Mouse (Mus musculus) ES-E14 (cell line): ENCODE data around the gene Slc16a5. TPM values are rescaled to one million over a fixed set of nuclear protein-coding genes. Genes with fewer than 3 reads are reported as not detected.

Experiments
- DNase-seq: peaks from one replicate; pipeline ENCODE4 v3.0.0-alpha.2; 2013; ENCODE audit warnings: low read depth, low spot score
- H3K27ac ChIP-seq: 2 replicates; pipeline ENCODE4 v1.5.1; 2012; ENCODE audit warnings: low read depth, mild to moderate bottlenecking, low read length, moderate library complexity, mixed read lengths; ENCODE audit not compliant: poor library complexity, insufficient read depth, severe bottlenecking
- H3K36me3 ChIP-seq: 2 replicates; pipeline ENCODE4 v1.6.1; 2012; ENCODE audit warnings: mild to moderate bottlenecking, low read length, moderate library complexity, mixed read lengths; ENCODE audit not compliant: control insufficient read depth, poor library complexity, insufficient read depth, severe bottlenecking
- H3K4me1 ChIP-seq, 2 experiments: fragments of 150-350 bp in 1 of 2; sonication (generic) in 1 of 2; 2 replicates each; pipeline ENCODE4 v1.6.1; 2012; ENCODE audit warnings: low read length in 2 of 2, mild to moderate bottlenecking in 1 of 2, mixed read lengths in 1 of 2; ENCODE audit not compliant: control insufficient read depth in 2 of 2, insufficient read depth in 2 of 2, poor library complexity in 1 of 2
- H3K4me3 ChIP-seq, 2 experiments: fragments of 150-350 bp in 1 of 2; sonication (generic) in 1 of 2; 2 replicates each; pipeline ENCODE4 v1.5.1; 2012; ENCODE audit warnings: low read length in 2 of 2, low read depth in 1 of 2, mild to moderate bottlenecking in 1 of 2, mixed read lengths in 1 of 2; ENCODE audit not compliant: insufficient read depth in 1 of 2, poor library complexity in 1 of 2, severe bottlenecking in 1 of 2
- H3K9ac ChIP-seq: 2 replicates; pipeline ENCODE4 v1.6.1; 2012; ENCODE audit warnings: low read depth, mild to moderate bottlenecking, low read length, mixed read lengths; ENCODE audit not compliant: poor library complexity, insufficient read depth, severe bottlenecking
- H3K9me3 ChIP-seq: fragments of 150-350 bp; sonication (generic); 2 replicates; pipeline ENCODE4 v1.6.1; 2012; ENCODE audit warnings: low read depth, mild to moderate bottlenecking, low read length; ENCODE audit not compliant: control insufficient read depth, insufficient read depth
- MAFK ChIP-seq: IDR thresholded peaks from 2 replicates; pipeline ENCODE4 v1.6.1; 2014; ENCODE audit warnings: mild to moderate bottlenecking, low read depth, low read length, inconsistent platforms; ENCODE audit not compliant: insufficient read depth
- ZNF384 ChIP-seq: IDR thresholded peaks from 2 replicates; pipeline ENCODE4 v1.6.1; 2012; ENCODE audit warnings: low read depth, low read length, inconsistent platforms
- in situ Hi-C, 2 experiments: fragments of 600-800 bp; cut with MboI; formaldehyde crosslinking; loops; one replicate each; pipeline ENCODE4 v1.15.1; 2025; ENCODE audit warnings: low sequenced_read_pairs in 2 of 2, inconsistent platforms in 1 of 2; ENCODE audit not compliant: unreplicated experiment in 2 of 2
- total RNA-seq: library from RNA; depleted of rRNA; stranded (reverse); fragments of 300-350 nt; gene quantifications from 2 replicates; pipeline ENCODE4 v1.2.3, GENCODE M21; 2012; rRNA removed

The Slc16a5 gene
- total RNA-seq, 1 experiment = 1.6 TPM

GRCm38 (mm10) chr11:115522703-115523102, 60.4 kb downstream of the Slc16a5 start:
- in situ Hi-C loops = no loop called here
- Histone ChIP-seq H3K4me1 (peaks cover 0 to 2% of the 10 kb centered on the region in 2 experiments; a peak in 1 of 4 replicates), H3K27ac (no peak overlapping the region), H3K9me3 (no peaks in the 10 kb centered on the region), H3K36me3 (peaks cover 24% of the 10 kb centered on the region), H3K9ac (no peak overlapping the region), H3K4me3 (no peak overlapping the region)
- no peak for TF ChIP-seq MAFK
- TF ChIP-seq ZNF384 = peak; percentile 68
- DNase-seq = no peak

Other genes with a start within 250 kb of the Slc16a5 start
- 0.21 and 0.22 TPM in 2 replicates for gene Grin2c, start 195.2 kb upstream of the Slc16a5 start, total RNA-seq
- gene Fdxr, start 185.4 kb upstream of the Slc16a5 start, total RNA-seq = 12.1 and 21.0 TPM in 2 replicates
- gene Fads6, start 164.8 kb upstream of the Slc16a5 start, total RNA-seq = 2.1 and 3.7 TPM in 2 replicates
- 0.18 and 0.21 TPM in 2 replicates for gene Otop2, start 155.3 kb upstream of the Slc16a5 start, total RNA-seq
- 0.11 TPM in 1 of 2 replicates, not detected in the other for gene Ush1g, start 140.4 kb upstream of the Slc16a5 start, total RNA-seq
- not detected in 2 replicates for gene Otop3, start 127.7 kb upstream of the Slc16a5 start, total RNA-seq
- 2.4 and 2.8 TPM in 2 replicates for gene Hid1, start 94.7 kb upstream of the Slc16a5 start, total RNA-seq
- 8.5 and 10.4 TPM in 2 replicates for gene Cdr2l, start 80.6 kb upstream of the Slc16a5 start, total RNA-seq
- gene Mrpl58, start 58.7 kb upstream of the Slc16a5 start, total RNA-seq = 79.5 and 89.3 TPM in 2 replicates
- 275 and 342 TPM in 2 replicates for gene Atp5h, start 42.5 kb upstream of the Slc16a5 start, total RNA-seq
- 14.0 and 19.5 TPM in 2 replicates for gene Kctd2, start 42.3 kb upstream of the Slc16a5 start, total RNA-seq
- gene Trim80, start 21.9 kb upstream of the Slc16a5 start, total RNA-seq = 0.31 and 0.58 TPM in 2 replicates
- 4.8 and 5.0 TPM in 2 replicates for gene Armc7, start 13.2 kb downstream of the Slc16a5 start, total RNA-seq
- gene Nt5c, start 29.4 kb downstream of the Slc16a5 start, total RNA-seq = 37.2 and 50.5 TPM in 2 replicates
- 164 and 205 TPM in 2 replicates for gene Jpt1, start 51.9 kb downstream of the Slc16a5 start, total RNA-seq
- gene Sumo2, start 73.8 kb downstream of the Slc16a5 start, total RNA-seq = 325 and 579 TPM in 2 replicates
- 279 and 312 TPM in 2 replicates for gene Nup85, start 102.0 kb downstream of the Slc16a5 start, total RNA-seq
- gene Mrps7, start 141.5 kb downstream of the Slc16a5 start, total RNA-seq = 51.6 and 74.9 TPM in 2 replicates
- 31.7 and 39.7 TPM in 2 replicates for gene Gga3, start 141.6 kb downstream of the Slc16a5 start, total RNA-seq
- gene Mif4gd, start 150.5 kb downstream of the Slc16a5 start, total RNA-seq = 63.8 and 85.6 TPM in 2 replicates
- gene Slc25a19, start 165.8 kb downstream of the Slc16a5 start, total RNA-seq = 22.6 and 23.6 TPM in 2 replicates
- gene Grb2, start 246.1 kb downstream of the Slc16a5 start, total RNA-seq = 16.3 and 24.4 TPM in 2 replicates